Mouse (Mus musculus) frontal cortex, adult 2 months (tissue): ENCODE data around the gene Osbp2. TPM values are rescaled to one million over a fixed set of nuclear protein-coding genes. Genes with fewer than 3 reads are reported as not detected.

ENCODE experiments used
- DNase-seq, 2 experiments: peaks; one replicate each; pipeline ENCODE4 v3.0.0; 2022; ENCODE audit warnings: low spot score in 1 of 2; ENCODE audit errors: extremely low spot score in 1 of 2
- polyA plus RNA-seq: library from polyadenylated mRNA; depleted of rRNA; stranded (reverse); fragments of >200 nt; gene quantifications from 2 replicates; pipeline ENCODE4 v1.2.3, GENCODE M21; 2012

Gene Osbp2
- polyA plus RNA-seq, 1 experiment, result 65.4 TPM

GRCm38 (mm10) chr11:3716662-3717061, 147.0 kb downstream of the Osbp2 start:
- DNase-seq, result peak in 1 of 2 experiments; percentile 51

GRCm38 (mm10) chr11:3714486-3714885, 149.2 kb downstream of the Osbp2 start:
- peak; percentile 40 to 83 for DNase-seq

- peak in 1 of 2 experiments; percentile 41 for DNase-seq
Observed at GRCm38 (mm10) chr11:3710203-3710602, 153.5 kb downstream of the Osbp2 start.

GRCm38 (mm10) chr11:3707057-3707456, 156.6 kb downstream of the Osbp2 start:
- DNase-seq, result no peak

GRCm38 (mm10) chr11:3704404-3704803, 159.3 kb downstream of the Osbp2 start:
- no peak for DNase-seq

- no peak for DNase-seq
Observed at GRCm38 (mm10) chr11:3703089-3703992, 160.4 kb downstream of the Osbp2 start.

GRCm38 (mm10) chr11:3697441-3697840, 166.3 kb downstream of the Osbp2 start:
- no peak for DNase-seq

GRCm38 (mm10) chr11:3696086-3696616, 167.6 kb downstream of the Osbp2 start:
- no peak for DNase-seq

- DNase-seq, result no peak
Observed at GRCm38 (mm10) chr11:3691746-3692145, 172.0 kb downstream of the Osbp2 start.

GRCm38 (mm10) chr11:3686885-3687284, 176.8 kb downstream of the Osbp2 start:
- DNase-seq, result peak in 1 of 2 experiments; percentile 33

GRCm38 (mm10) chr11:3686318-3686717, 177.4 kb downstream of the Osbp2 start:
- no peak for DNase-seq

GRCm38 (mm10) chr11:3685431-3685830, 178.3 kb downstream of the Osbp2 start:
- no peak for DNase-seq

GRCm38 (mm10) chr11:3684723-3685430, 178.8 kb downstream of the Osbp2 start:
- DNase-seq, result no peak

GRCm38 (mm10) chr11:3684232-3684631, 179.5 kb downstream of the Osbp2 start:
- no peak for DNase-seq

GRCm38 (mm10) chr11:3683696-3684095, 180.0 kb downstream of the Osbp2 start:
- no peak for DNase-seq

GRCm38 (mm10) chr11:3679771-3680170, 183.9 kb downstream of the Osbp2 start:
- DNase-seq, result no peak

GRCm38 (mm10) chr11:3677204-3677603, 186.5 kb downstream of the Osbp2 start:
- no peak for DNase-seq

GRCm38 (mm10) chr11:3676423-3676822, 187.3 kb downstream of the Osbp2 start:
- no peak for DNase-seq

GRCm38 (mm10) chr11:3674545-3674944, 189.2 kb downstream of the Osbp2 start:
- no peak for DNase-seq

GRCm38 (mm10) chr11:3671000-3671628, 192.6 kb downstream of the Osbp2 start:
- no peak for DNase-seq

GRCm38 (mm10) chr11:3669849-3670248, 193.9 kb downstream of the Osbp2 start:
- no peak for DNase-seq
